Mouse (Mus musculus): ENCODE measurements around the gene Noxred1. TPM values are rescaled to one million over a fixed set of nuclear protein-coding genes. Genes with fewer than 3 reads are reported as not detected.

Gene Noxred1
- 0.81 and 1.0 TPM in 2 replicates for polyA plus RNA-seq (2014; fragmentation: Nextera tagmentation; extraction: Ambion mirVana)

DNA sequence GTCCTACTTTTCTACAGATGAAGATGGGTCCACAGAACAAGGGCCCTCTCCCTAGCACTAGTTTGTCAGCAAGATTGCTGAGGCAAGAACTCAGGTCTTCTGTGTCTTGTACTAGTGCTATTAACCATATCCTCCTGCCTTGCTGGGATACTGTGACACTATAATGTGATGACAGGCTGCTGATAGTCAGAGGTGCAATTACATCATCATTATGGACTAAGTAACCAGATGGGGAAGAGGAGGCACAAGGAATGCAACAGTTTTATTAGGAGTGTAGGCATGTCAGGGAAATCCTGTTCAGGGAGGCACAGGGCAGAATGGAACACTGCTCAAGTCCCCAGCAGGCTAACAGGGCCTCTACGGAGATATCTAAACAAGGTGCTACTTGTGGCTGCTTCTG, at the start of gene Noxred1:
Gene Noxred1 (minus strand): TSS at position 101 of the 400 bp plus-strand sequence.
- ATAC-seq (ENCODE audit: low FRiP score, low TSS enrichment), result no peak
- Histone ChIP-seq H3K4me2 (ENCODE audit: low read length) (no peak within 1 kb of the TSS), H3K4me3 (replicated peaks; ENCODE audit: low read depth, low read length) (no peak within 1 kb of the TSS), H3K27me3 (ENCODE audit: control insufficient read depth, insufficient read depth, low read length) (no peaks in the 10 kb centered on the region), H3K36me3 (ENCODE audit: control insufficient read depth, insufficient read depth, low read length) (peaks cover 55% of the 10 kb centered on the region), H3K9ac (replicated peaks; ENCODE audit: low read length) (no peak within 1 kb of the TSS), H3K9me3 (ENCODE audit: control insufficient read depth, low read length) (no peaks in the 10 kb centered on the region), H3K27ac (replicated peaks; ENCODE audit: low read depth, low read length) (no peak within 1 kb of the TSS), H3K4me1 (ENCODE audit: control insufficient read depth, insufficient read depth, low read length) (no peaks in the 10 kb centered on the region)
- 100% methylated on average over 1 of the region's 1 CpGs for WGBS
- DNase-seq, result no peak

DNA sequence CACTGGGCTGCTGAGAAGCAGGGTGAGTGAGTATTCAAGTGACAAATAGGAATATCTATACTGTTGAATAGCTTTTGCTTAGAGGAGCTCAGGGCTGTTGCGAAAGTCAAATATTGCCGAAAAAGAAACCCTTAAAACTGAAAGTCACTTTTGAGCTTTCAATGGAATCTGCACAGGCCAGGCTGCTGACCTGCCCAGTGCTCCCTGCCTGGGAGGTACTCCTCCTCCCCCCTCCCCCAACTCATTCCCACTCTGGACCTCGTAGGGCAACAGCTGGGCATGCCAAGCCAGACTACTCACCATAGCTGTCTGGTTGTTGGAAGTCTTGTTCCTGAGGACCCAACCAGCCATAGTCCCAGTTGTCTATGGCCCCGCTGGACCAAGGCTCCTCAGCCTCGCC, 46.2 kb upstream of the Noxred1 start:
- H3K27me3 ChIP-seq (ENCODE audit: control insufficient read depth, insufficient read depth, low read length), result no peaks in the 10 kb centered on the region
- no peak overlapping the region for H3K4me2 ChIP-seq (ENCODE audit: low read length)
- WGBS, result 91% methylated on average over 5 of the region's 5 CpGs
- H3K9ac ChIP-seq (replicated peaks; ENCODE audit: low read length), result no peak overlapping the region
- DNase-seq (no peak), ATAC-seq (ENCODE audit: low FRiP score, low TSS enrichment) (no peak)
- no peaks in the 10 kb centered on the region for H3K4me1 ChIP-seq (ENCODE audit: control insufficient read depth, insufficient read depth, low read length)
- H3K9me3 ChIP-seq (ENCODE audit: control insufficient read depth, low read length), result no peaks in the 10 kb centered on the region
- no peak overlapping the region for H3K27ac ChIP-seq (replicated peaks; ENCODE audit: low read depth, low read length)
- H3K4me3 ChIP-seq (replicated peaks; ENCODE audit: low read depth, low read length), result no peak overlapping the region
- H3K36me3 ChIP-seq (ENCODE audit: control insufficient read depth, insufficient read depth, low read length), result no peaks in the 10 kb centered on the region

DNA sequence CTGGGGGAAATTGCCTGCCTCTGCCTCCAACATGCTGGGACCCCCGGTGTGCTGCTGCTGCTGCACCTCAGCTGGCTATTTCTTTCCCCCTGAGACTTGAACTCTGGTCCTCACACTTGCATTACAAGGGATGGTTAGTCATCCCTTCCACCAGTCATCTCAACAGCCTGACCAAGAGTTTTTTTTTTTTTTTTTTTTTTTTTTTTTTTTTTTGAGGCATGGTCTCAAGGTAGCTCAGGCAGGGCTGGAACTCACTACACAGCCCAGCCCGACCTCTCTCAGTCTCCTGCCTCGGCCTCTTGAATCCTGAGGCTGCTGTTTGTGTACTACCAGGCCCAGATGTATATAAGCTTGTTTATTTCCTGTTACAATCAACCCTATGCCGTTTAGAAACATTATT, 45.7 kb upstream of the Noxred1 start:
- DNase-seq (no peak), ATAC-seq (ENCODE audit: low FRiP score, low TSS enrichment) (no peak)
- H3K36me3 ChIP-seq (ENCODE audit: control insufficient read depth, insufficient read depth, low read length), result no peaks in the 10 kb centered on the region
- no peaks in the 10 kb centered on the region for H3K27me3 ChIP-seq (ENCODE audit: control insufficient read depth, insufficient read depth, low read length)
- no peak overlapping the region for H3K9ac ChIP-seq (replicated peaks; ENCODE audit: low read length)
- no peak overlapping the region for H3K4me3 ChIP-seq (replicated peaks; ENCODE audit: low read depth, low read length)
- no peak overlapping the region for H3K4me2 ChIP-seq (ENCODE audit: low read length)
- no peak overlapping the region for H3K27ac ChIP-seq (replicated peaks; ENCODE audit: low read depth, low read length)
- no peaks in the 10 kb centered on the region for H3K4me1 ChIP-seq (ENCODE audit: control insufficient read depth, insufficient read depth, low read length)
- WGBS, result 85% methylated on average over 4 of the region's 4 CpGs
- no peaks in the 10 kb centered on the region for H3K9me3 ChIP-seq (ENCODE audit: control insufficient read depth, low read length)

GRCm38 (mm10) chr12:87283706-87284105, 45.2 kb upstream of the Noxred1 start:
- Histone ChIP-seq H3K36me3 (ENCODE audit: control insufficient read depth, insufficient read depth, low read length) (no peaks in the 10 kb centered on the region), H3K27ac (replicated peaks; ENCODE audit: low read depth, low read length) (no peak overlapping the region), H3K27me3 (ENCODE audit: control insufficient read depth, insufficient read depth, low read length) (no peaks in the 10 kb centered on the region), H3K9ac (replicated peaks; ENCODE audit: low read length) (no peak overlapping the region), H3K9me3 (ENCODE audit: control insufficient read depth, low read length) (no peaks in the 10 kb centered on the region), H3K4me3 (replicated peaks; ENCODE audit: low read depth, low read length) (no peak overlapping the region), H3K4me1 (ENCODE audit: control insufficient read depth, insufficient read depth, low read length) (no peaks in the 10 kb centered on the region), H3K4me2 (ENCODE audit: low read length) (no peak overlapping the region)
- WGBS, result 56% methylated on average over 7 of the region's 7 CpGs
- ATAC-seq (ENCODE audit: low FRiP score, low TSS enrichment), result no peak
- DNase-seq, result no peak

DNA sequence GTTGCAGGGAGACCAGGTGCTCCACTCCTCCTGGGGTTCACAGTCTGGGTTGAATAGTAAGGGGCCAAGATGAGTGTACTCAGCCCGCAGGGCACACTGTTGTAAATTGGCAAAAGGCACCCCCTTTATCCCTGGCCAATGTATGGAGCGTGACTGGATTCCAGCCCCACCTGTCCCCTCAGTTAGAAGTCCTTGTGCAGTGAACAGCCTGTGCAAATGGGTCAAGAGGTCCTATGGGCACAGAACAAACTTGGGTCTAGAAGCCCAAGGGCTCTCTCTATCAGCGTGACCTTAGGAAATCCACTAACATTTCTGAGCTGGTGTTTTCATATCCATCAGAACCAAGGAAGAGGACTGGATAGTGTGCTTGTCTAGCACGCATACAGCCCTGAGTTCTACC, 44.2 kb upstream of the Noxred1 start:
- H3K36me3 ChIP-seq (ENCODE audit: control insufficient read depth, insufficient read depth, low read length), result no peaks in the 10 kb centered on the region
- no peak overlapping the region for H3K4me2 ChIP-seq (ENCODE audit: low read length)
- ATAC-seq (ENCODE audit: low FRiP score, low TSS enrichment) (no peak), DNase-seq (no peak)
- H3K4me1 ChIP-seq (ENCODE audit: control insufficient read depth, insufficient read depth, low read length), result no peaks in the 10 kb centered on the region
- H3K27ac ChIP-seq (replicated peaks; ENCODE audit: low read depth, low read length), result no peak overlapping the region
- H3K9me3 ChIP-seq (ENCODE audit: control insufficient read depth, low read length), result no peaks in the 10 kb centered on the region
- 93% methylated on average over 4 of the region's 4 CpGs for WGBS
- no peaks in the 10 kb centered on the region for H3K27me3 ChIP-seq (ENCODE audit: control insufficient read depth, insufficient read depth, low read length)
- H3K4me3 ChIP-seq (replicated peaks; ENCODE audit: low read depth, low read length), result no peak overlapping the region
- no peak overlapping the region for H3K9ac ChIP-seq (replicated peaks; ENCODE audit: low read length)

- ATAC-seq (ENCODE audit: low FRiP score, low TSS enrichment) (no peak), DNase-seq (no peak)
- Histone ChIP-seq H3K9ac (replicated peaks; ENCODE audit: low read length) (no peak overlapping the region), H3K27ac (replicated peaks; ENCODE audit: low read depth, low read length) (no peak overlapping the region), H3K9me3 (ENCODE audit: control insufficient read depth, low read length) (no peaks in the 10 kb centered on the region), H3K4me3 (replicated peaks; ENCODE audit: low read depth, low read length) (no peak overlapping the region), H3K27me3 (ENCODE audit: control insufficient read depth, insufficient read depth, low read length) (no peaks in the 10 kb centered on the region), H3K4me2 (ENCODE audit: low read length) (no peak overlapping the region), H3K4me1 (ENCODE audit: control insufficient read depth, insufficient read depth, low read length) (no peaks in the 10 kb centered on the region), H3K36me3 (ENCODE audit: control insufficient read depth, insufficient read depth, low read length) (peaks cover 2% of the 10 kb centered on the region; the same call in 1 of the 2 replicates)
- 96% methylated on average over 1 of the region's 1 CpGs for WGBS
These were observed 43.2 kb upstream of the Noxred1 start for GRCm38 (mm10) chr12:87281766-87282165.

- 28% methylated on average over 14 of the region's 14 CpGs for WGBS
- ATAC-seq (ENCODE audit: low FRiP score, low TSS enrichment) (no peak), DNase-seq (no peak)
These were observed 41.3 kb upstream of the Noxred1 start for GRCm38 (mm10) chr12:87279879-87280278.

DNA sequence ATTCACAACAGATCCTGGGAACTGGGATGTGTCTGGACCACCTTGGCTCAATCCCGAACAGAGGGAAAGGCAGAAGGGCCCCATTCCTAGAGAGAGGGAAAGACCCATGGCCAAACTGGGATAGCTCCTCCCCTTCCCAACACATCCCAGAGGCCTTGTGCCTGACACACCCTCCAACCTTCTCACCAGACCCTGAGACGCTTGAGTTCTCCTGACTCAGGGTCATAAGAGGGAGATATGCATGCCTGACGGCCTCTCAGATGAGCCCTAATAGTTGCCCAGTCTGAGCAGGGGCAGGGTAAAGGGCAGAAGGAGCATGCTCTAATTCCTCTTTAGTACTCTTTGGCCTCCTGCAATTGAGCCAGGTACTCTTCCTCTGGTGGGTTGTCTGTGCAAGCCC, 40.8 kb upstream of the Noxred1 start:
- Histone ChIP-seq H3K4me2 (ENCODE audit: low read length) (no peak overlapping the region), H3K9me3 (ENCODE audit: control insufficient read depth, low read length) (no peaks in the 10 kb centered on the region), H3K27ac (replicated peaks; ENCODE audit: low read depth, low read length) (no peak overlapping the region), H3K4me3 (replicated peaks; ENCODE audit: low read depth, low read length) (no peak overlapping the region), H3K36me3 (ENCODE audit: control insufficient read depth, insufficient read depth, low read length) (peaks cover 26% of the 10 kb centered on the region), H3K27me3 (ENCODE audit: control insufficient read depth, insufficient read depth, low read length) (no peaks in the 10 kb centered on the region), H3K9ac (replicated peaks; ENCODE audit: low read length) (no peak overlapping the region), H3K4me1 (ENCODE audit: control insufficient read depth, insufficient read depth, low read length) (no peaks in the 10 kb centered on the region)
- 62% methylated on average over 3 of the region's 3 CpGs for WGBS
- ATAC-seq (ENCODE audit: low FRiP score, low TSS enrichment) (no peak), DNase-seq (no peak)

More at GRCm38 (mm10) chr12:87279879-87280278, 41.3 kb upstream of the Noxred1 start:
- no peak overlapping the region for H3K4me3 ChIP-seq (replicated peaks; ENCODE audit: low read depth, low read length)
- no peak overlapping the region for H3K27ac ChIP-seq (replicated peaks; ENCODE audit: low read depth, low read length)
- H3K4me1 ChIP-seq (ENCODE audit: control insufficient read depth, insufficient read depth, low read length), result no peaks in the 10 kb centered on the region
- H3K27me3 ChIP-seq (ENCODE audit: control insufficient read depth, insufficient read depth, low read length), result no peaks in the 10 kb centered on the region
- peaks cover 21% of the 10 kb centered on the region for H3K36me3 ChIP-seq (ENCODE audit: control insufficient read depth, insufficient read depth, low read length)
- no peak overlapping the region for H3K4me2 ChIP-seq (ENCODE audit: low read length)
- H3K9me3 ChIP-seq (ENCODE audit: control insufficient read depth, low read length), result no peaks in the 10 kb centered on the region
- H3K9ac ChIP-seq (replicated peaks; ENCODE audit: low read length), result no peak overlapping the region

- Histone ChIP-seq H3K4me2 (ENCODE audit: low read length) (no peak overlapping the region), H3K27me3 (ENCODE audit: control insufficient read depth, insufficient read depth, low read length) (no peaks in the 10 kb centered on the region), H3K27ac (replicated peaks; ENCODE audit: low read depth, low read length) (no peak overlapping the region), H3K4me1 (ENCODE audit: control insufficient read depth, insufficient read depth, low read length) (no peaks in the 10 kb centered on the region), H3K9me3 (ENCODE audit: control insufficient read depth, low read length) (no peaks in the 10 kb centered on the region), H3K9ac (replicated peaks; ENCODE audit: low read length) (no peak overlapping the region), H3K36me3 (ENCODE audit: control insufficient read depth, insufficient read depth, low read length) (peaks cover 36% of the 10 kb centered on the region), H3K4me3 (replicated peaks; ENCODE audit: low read depth, low read length) (no peak overlapping the region)
- peak; percentile 21 for DNase-seq
- ATAC-seq (ENCODE audit: low FRiP score, low TSS enrichment), result no peak
- 22% methylated on average over 6 of the region's 6 CpGs for WGBS
These were observed 39.7 kb upstream of the Noxred1 start for GRCm38 (mm10) chr12:87278118-87278730.
